Mouse (Mus musculus) MEL (cell line): ENCODE measurements around the gene Uqcrh.

Source experiments
- CHD2 ChIP-seq: IDR thresholded peaks from 2 replicates; pipeline ENCODE4 v1.6.1; 2011; ENCODE audit warnings: low read length, improper control_type of control experiment
- CTCF ChIP-seq, 3 experiments: IDR thresholded peaks in 2 of 3; conservative IDR thresholded peaks in 1 of 3; 2 replicates each; pipeline ENCODE4 v1.5.1; 2011 to 2012; ENCODE audit warnings: low read length in 3 of 3, low read depth in 2 of 3, mild to moderate bottlenecking in 2 of 3, improper control_type of control experiment in 1 of 3, inconsistent platforms in 1 of 3, mixed read lengths in 1 of 3, moderate library complexity in 1 of 3; ENCODE audit not compliant: control insufficient read depth in 1 of 3, insufficient read depth in 1 of 3, poor library complexity in 1 of 3, severe bottlenecking in 1 of 3
- MAZ ChIP-seq: IDR thresholded peaks from 2 replicates; pipeline ENCODE4 v1.6.1; 2012; ENCODE audit warnings: low read depth, mild to moderate bottlenecking, inconsistent platforms, low read length, improper control_type of control experiment
- POLR2A ChIP-seq, 2 experiments: IDR thresholded peaks; 2 replicates each; pipeline ENCODE4 v1.6.1; 2011 to 2012; ENCODE audit warnings: low read length in 2 of 2, mild to moderate bottlenecking in 2 of 2, control low read depth in 1 of 2, improper control_type of control experiment in 1 of 2, low read depth in 1 of 2, moderate library complexity in 1 of 2; ENCODE audit not compliant: control insufficient read depth in 1 of 2, insufficient read depth in 1 of 2, poor library complexity in 1 of 2
- TCF12 ChIP-seq: IDR thresholded peaks from 2 replicates; pipeline ENCODE4 v1.6.1; 2014; ENCODE audit warnings: low read depth, mild to moderate bottlenecking, inconsistent platforms, low read length, improper control_type of control experiment, moderate library complexity

DNA sequence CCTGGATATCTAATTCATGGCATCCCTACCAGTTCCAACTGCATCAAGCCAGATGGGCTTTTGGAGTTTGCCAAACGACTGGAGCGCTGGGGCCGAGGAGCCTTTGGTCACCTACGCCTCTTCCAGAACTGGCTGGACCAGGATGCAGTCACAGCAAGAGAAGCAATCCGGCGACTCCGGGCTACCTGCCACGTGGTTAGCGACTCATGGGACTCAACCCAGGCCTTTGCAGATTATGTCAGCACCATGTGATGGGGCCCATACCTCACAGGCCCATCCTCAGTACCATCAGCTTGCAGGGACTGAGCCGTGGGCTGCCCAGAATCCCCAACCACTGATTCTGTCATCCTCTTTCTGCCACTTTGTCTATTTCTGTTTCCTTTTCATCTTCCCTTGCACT is 21.4 kb upstream of the Uqcrh start:
- TF ChIP-seq POLR2A (IDR thresholded peaks at IDR 0.05; ENCODE audit: control insufficient read depth in 1 of 2, insufficient read depth in 1 of 2, low read depth in 1 of 2, low read length in 2 of 2, poor library complexity in 1 of 2) (no peak), CHD2 (no peak), TCF12 (no peak), MAZ (no peak), CTCF (IDR thresholded peaks at IDR 0.05 in 2 of 3, conservative IDR thresholded peaks at IDR 0.05 in 1 of 3; ENCODE audit: control insufficient read depth in 1 of 3, insufficient read depth in 1 of 3, low read depth in 2 of 3, low read length in 3 of 3, poor library complexity in 1 of 3, severe bottlenecking in 1 of 3) (no peak)
